ENCODE assay signal across 14 mouse cellular contexts in the genomic region with DNA sequence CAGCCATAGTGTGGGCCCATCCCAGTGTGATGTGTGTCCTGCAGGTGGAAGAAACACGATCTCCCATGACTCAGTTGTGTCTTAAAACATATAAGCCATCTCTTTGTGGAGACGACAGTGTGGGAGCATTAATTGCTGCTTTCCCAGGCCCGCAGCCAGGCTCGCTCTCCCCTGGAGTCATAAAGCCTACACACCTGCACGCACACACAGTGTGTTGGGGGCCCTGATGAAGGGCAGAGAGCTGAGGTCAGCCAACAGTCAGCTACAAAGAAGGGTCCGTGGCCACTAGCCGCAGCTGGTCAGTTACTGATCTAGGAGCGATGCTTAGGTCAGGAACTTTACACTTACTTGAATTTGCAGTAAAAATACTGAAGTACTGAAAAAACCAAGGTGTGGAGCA.
"Had no signal": no experiment of that assay in that cellular context is flagged by ENCODE, and none has a peak within 500 bp of the region (broad histone marks: within the 10 kb centered on the region; RNA-seq: fewer than 3 reads in every experiment).

No protein-coding gene starts in this region.

- H3K4me2 ChIP-seq: lung, embryonic 14.5 days; midbrain, embryonic 11.5 days; midbrain, embryonic 13.5 days; midbrain, embryonic 15.5 days; neural tube, embryonic 12.5 days had no signal

- H3K4me3 ChIP-seq: megakaryocyte, embryonic 14.5 days; midbrain, embryonic 13.5 days; midbrain, embryonic 15.5 days; neural tube, embryonic 12.5 days had no signal

- H3K36me3 ChIP-seq: midbrain, embryonic 13.5 days; midbrain, embryonic 15.5 days; neural tube, embryonic 12.5 days had no signal

- H3K4me1 ChIP-seq: megakaryocyte, embryonic 14.5 days had no signal

- DNase-seq: lung, adult 18-20 months; lung, embryonic 14.5 days; lung, postnatal 10 days; lung, postnatal 36 days; right cerebral cortex, postnatal 14 days; thymus, adult 18-20 months; thymus, postnatal 14 days; thymus, postnatal 36 days had no signal

- H3K9me3 ChIP-seq: megakaryocyte, embryonic 14.5 days; midbrain, embryonic 13.5 days; midbrain, embryonic 15.5 days; neural tube, embryonic 12.5 days had no signal

- H3K27ac ChIP-seq: macrophage; neural tube, embryonic 12.5 days had no signal

- ATAC-seq: midbrain, embryonic 15.5 days had no signal

- H3K27me3 ChIP-seq: megakaryocyte, embryonic 14.5 days; midbrain, embryonic 13.5 days; midbrain, embryonic 15.5 days; neural tube, embryonic 12.5 days had no signal

- H3K9ac ChIP-seq: lung, embryonic 14.5 days; midbrain, embryonic 13.5 days; midbrain, embryonic 15.5 days; neural tube, embryonic 12.5 days had no signal
